Mouse (Mus musculus): Measurements from ENCODE around the gene Nhlrc1.
A peak's percentile ranks its signal among the peaks of the same experiment; 100 is the strongest.

Nhlrc1 gene

DNA sequence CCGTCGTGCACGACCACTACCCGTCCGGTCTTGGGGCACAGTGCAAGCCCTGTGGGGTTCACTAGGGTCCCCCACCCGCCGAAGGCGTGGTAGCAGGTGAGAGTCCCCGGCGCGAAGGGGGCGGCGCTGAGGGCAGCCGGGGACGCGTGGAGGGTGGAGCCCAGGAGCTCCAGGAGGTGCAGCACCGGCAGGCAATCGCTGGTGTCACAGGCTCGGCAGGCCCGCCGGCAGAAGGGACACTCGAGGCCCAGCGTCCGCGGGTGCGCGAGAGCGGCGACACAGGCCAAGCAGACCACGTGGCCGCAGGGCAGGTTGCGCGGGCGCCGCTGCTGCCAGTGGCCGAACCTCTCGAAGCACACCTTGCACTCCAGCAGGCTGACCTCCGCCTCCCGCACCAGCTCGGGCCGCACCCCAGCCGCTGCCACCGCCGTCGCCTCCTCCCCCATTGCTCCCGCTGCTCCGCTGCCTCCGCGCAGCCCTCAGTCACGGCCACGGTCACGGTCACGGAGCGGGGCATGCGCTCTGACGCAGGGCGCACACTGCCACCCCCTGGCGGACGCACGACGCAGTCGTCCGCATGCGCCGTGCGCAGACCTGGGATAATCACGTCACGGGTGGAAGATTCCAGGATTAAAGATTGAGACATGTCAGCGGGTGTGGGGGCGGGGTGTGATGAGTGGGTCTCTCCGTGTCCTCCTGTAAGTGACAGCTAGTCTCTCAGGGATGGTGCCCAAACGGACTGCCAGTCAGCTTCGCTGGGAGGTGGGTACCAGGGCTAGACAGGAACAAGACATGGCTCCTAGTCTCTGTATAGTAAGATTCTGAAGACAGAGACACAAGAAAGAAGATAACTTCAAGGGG lies at the start of gene Nhlrc1:
Gene Nhlrc1, minus strand, starts transcription at position 517 of the 861 bp plus-strand sequence.
- peak; percentile 84 for DNase-seq (ENCODE audit: low read depth, low spot score)

DNA sequence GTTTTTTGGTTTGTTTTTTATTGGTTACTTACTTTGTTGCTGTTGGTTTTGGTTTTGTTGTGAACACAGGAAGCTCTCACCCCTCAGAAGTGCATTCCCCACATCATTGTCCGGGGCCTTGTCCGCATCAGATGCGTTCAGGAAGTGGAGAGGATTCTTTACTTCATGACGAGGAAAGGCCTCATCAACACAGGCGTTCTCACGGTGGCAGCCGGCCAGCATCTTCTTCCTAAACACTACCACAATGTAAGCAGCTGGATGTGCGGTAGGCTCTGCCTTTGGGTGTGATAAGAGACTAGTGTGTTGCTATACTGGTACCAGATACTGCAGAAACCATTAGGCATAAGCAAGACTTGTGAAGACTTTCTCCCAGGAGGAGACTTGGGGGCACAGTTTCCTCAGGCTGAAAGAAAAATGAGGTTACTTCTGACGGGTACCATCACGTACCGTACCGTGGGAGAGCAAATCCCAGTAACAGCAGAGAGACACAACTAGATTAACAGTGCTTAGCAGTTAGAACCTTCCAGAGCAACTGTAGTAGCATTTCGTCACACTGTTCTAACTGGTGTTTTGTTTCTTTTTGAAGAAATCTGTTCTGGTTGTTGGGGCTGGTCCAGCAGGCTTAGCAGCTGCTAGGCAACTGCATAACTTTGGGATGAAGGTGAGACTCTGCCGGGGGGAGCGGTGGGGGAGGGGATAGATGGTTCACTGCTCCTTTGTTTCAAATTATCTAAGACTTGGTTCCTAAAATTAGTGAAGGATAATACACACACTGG lies 49.5 kb upstream of the Nhlrc1 start:
- DNase-seq (ENCODE audit: low read depth, low spot score) = no peak

DNA sequence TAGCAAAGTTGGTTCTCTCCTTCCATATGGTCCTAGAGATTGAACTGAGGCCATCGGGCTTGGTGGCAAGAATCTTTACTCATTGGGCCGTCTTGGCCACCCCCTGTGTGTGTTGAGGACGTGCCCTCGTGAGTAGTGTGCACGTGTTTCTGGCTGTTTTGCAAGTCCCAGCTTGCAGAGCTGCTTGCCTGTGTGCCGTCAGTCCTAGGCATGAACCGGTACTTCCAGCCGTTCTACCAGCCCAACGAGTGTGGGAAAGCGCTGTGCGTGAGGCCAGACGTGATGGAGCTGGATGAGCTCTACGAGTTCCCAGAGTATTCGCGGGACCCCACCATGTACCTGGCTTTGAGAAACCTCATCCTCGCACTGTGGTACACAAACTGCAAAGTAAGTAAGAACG lies 48.1 kb upstream of the Nhlrc1 start:
- no peak for DNase-seq (ENCODE audit: low read depth, low spot score)

DNA sequence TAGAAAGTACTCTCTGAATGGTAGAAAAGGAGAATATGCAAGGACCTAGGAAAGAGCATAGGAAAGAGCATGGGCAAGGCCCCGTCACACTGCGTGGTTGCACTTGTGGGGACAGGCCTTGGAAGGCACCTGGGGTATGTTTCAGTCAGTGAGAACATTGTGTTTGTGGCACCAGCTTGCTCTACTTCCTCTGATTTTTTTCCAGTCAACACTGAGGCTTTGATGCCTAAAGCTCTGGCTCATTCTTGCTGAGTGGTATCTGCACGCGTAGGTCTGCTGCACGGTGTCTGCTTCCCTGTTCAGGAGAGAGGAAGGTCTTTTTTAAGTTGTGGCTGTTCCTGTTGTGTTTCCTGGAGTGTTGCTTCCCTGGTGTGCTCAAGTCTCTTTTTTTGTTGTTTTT lies 42.1 kb upstream of the Nhlrc1 start:
- no peak for DNase-seq (ENCODE audit: low read depth, low spot score)

DNA sequence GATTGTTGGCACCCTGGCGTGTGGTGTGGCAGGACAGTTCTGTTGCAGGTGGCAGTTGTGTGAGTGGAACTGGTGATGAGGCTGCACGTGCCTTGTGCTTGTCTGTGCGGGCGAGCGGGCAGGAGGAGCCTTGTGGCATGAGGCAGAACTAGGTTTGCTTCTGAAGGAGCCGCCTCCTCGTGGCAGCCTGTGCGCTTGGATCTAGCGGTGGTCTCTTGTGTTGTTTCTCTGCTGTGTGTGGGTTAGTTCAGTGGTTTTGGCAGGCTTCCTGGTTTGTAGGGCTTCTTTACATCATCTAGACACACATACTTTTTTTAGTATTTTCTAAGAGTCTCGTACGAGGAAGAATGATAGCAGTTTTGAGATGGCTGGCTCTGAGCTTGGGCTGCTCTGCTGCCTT lies 41.5 kb upstream of the Nhlrc1 start:
- peak; percentile 15 for DNase-seq (ENCODE audit: low read depth, low spot score)

DNA sequence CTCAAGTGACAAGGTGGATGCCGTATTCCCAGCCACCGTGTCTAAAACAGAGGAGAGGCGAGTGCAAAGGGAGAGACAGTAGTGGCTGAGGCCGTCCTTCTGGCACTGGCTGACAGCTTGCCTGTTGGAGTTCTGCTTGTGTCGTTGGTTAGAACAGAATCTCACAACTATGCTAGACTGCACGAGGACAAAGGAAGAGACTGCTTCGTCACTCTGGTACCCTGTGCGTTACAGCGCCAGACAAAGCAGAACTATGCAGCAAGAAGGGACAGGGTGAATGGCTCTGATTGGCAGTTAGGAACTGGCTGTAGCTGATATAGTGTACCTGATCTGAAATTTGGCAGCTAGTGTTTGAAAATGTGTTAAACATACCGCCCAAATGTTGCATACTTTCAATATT lies 39.3 kb upstream of the Nhlrc1 start:
- DNase-seq (ENCODE audit: low read depth, low spot score) = no peak

DNA sequence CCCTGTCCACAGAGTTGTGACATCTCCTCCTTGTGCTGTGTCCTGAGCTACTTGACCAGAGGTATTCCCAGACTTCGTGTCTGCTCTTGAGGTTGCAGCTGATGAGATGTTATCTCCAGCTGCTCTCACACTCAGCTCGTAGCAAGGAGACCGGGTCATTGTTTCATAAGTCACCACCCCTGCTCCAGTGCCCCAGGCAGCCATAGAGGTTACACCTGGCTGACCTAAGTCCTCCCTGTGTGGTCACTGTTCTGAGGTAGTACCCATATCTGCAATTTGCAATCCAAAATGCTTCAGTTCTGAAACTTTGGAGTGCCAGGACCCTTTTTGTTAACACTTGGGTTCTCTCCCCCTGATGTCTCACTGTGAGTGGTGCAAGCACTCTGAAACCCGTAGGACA lies 35.4 kb upstream of the Nhlrc1 start:
- no peak for DNase-seq (ENCODE audit: low read depth, low spot score)

DNA sequence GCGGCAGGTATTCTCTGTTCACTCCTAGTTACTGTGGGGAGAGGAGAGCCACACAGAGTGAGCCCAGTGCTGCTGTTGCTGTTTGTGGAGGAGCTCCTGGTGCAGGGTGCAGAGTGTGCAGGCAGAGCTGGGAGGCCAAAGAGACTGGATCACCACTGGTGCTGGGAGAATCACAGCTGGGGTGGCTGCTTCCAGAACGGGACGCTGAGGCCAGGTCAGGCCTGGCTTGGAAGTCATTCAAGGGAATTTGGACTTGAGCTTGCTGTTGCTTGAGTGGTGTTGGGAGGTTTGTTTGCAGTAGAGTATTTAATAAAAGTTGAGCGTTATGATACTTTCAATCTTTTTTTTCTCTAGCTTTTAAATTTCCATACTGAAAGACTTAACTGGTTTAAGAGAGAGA lies 33.3 kb upstream of the Nhlrc1 start:
- DNase-seq (ENCODE audit: low read depth, low spot score) = no peak

DNA sequence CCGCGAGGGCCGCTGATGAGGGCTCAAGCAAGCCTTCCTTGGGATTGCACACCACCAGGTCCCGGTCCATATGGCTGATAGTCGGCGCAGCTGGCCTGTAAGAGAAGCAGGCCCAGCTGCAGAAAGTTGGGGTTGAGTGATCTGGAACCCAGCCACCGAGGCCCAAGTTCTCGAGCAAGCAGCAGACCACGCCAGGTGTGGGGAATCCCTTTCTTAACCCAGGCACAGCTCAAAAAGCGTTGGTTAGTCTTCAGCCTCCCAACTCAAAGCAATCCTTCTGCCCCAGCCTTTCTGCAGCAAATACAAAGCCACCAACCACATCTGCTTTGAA lies 29.9 kb upstream of the Nhlrc1 start, which contains the start of gene Tpmt:
Gene Tpmt, minus strand, starts transcription at position 121 of the 331 bp plus-strand sequence.
- DNase-seq (ENCODE audit: low read depth, low spot score) = no peak

DNA sequence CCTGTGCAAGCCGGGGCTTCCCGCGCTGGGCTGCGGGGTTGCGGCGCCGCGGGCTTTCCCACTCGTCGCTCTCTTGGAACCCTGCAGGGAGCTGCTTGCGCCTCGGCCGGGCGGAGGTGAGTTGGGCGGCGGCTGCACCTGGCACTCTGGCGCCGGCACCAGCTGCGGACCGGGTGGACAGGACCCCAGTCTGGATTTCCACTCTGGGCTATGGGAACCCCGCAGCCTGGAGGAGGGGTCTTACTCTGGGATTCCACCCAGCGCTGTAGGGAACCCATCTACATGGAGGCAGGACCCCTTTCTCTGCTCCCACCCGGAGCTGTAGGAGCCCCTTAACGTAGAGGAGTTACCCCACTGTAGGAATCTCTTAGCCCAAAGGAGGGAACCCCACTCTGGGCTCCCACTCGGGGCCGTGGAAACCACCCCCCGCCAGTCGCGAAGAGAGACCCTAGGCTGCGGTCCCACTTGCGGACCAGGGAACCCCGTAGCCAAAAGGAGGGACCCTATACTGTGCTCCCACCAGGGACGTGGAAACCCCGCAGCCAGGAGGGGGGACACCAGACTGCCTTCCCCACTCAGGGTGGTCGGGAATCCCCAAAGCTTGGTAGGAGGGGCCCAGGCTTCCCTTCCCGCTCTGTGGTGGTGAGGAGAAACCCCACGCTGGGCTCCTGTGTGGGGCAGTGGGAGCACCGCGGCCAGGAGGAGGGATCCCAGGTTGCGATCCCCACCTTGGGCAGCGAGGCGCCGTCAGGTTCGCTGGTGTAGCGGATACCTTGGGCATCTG lies 29.4 kb upstream of the Nhlrc1 start:
- peak; percentile 41 for DNase-seq (ENCODE audit: low read depth, low spot score)

DNA sequence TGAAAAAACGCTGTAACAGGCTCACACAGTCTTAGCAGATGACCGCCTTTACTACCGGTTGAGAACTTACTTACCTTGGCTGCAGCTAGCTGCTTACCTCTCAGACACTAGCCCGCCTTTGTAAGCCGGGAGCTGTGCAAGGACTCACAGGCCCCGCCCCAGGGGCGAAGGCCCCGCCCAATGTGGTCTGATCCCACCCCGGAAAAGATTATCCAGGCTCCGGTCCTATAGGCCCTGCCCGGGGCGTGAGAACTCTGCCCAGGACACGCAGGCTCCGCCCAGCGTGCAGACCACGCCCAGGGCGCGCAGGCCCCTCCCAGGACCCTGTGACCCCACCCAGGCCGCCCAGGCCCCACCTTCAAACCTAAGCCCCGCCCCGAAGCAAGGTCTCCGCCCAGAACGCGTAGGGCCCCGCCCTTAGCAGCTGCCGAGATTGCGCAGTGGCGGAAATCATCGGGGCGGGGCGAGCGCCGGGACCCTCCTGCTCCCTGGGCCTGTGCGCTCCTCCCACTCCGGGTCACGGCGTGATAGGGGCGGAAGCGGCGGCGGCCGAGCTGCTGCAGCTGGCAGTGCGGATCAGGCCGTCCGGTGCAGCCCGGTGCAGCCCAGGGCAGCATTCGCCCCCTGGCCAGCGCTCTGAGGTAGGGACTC lies 28.5 kb upstream of the Nhlrc1 start, which contains the start of gene Kdm1b:
Gene Kdm1b, plus strand, starts transcription at position 470 of the 651 bp plus-strand sequence.
- DNase-seq (ENCODE audit: low read depth, low spot score) = peak; percentile 98

DNA sequence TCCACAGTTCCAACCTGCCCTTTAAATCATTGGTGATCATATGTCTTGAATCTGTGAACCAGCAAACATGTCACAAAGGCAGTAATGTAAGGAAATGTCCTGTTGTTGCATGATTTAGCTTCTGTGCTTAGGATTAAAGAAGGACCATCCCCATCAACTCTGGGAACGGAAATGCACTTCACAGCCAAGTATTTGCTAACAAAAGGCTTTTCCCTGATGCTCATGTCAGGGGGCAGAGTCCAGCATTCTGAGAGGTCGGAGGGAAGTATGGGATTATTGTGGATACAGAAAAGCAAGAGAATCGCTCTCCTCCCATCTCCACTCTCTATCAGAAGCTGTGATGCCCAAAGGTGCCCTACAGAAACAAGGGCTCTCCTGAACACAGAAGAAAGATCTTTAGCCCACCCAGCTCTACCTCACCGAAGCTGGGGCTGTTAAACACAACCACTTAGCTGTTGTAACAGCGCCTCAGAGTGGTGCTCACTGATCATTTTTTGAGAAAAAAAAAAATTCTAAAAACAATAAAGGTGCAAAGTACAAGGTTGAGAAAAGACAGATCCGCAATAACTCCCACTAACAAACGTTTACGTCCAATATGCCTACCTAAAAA lies 27.5 kb upstream of the Nhlrc1 start:
- no peak for DNase-seq (ENCODE audit: low read depth, low spot score)

DNA sequence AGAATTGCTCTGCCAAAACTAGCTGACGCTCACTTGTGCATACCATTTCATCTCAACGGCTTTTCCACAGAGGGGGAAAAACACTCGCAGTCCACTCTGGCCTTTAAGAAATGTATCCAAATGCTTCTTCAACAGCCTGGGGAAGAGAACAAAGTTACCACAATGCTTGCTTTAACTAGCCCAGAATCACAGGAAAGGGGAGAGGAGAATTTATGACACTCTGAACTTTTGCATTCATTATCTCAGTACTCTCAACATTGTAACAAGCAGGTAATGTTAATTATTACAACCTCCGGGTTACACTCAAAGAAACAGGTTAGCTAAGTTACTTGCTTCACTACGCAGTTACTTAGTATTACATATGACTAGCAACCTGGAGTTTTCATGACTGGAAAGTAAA lies 25.4 kb upstream of the Nhlrc1 start:
- DNase-seq (ENCODE audit: low read depth, low spot score) = no peak

DNA sequence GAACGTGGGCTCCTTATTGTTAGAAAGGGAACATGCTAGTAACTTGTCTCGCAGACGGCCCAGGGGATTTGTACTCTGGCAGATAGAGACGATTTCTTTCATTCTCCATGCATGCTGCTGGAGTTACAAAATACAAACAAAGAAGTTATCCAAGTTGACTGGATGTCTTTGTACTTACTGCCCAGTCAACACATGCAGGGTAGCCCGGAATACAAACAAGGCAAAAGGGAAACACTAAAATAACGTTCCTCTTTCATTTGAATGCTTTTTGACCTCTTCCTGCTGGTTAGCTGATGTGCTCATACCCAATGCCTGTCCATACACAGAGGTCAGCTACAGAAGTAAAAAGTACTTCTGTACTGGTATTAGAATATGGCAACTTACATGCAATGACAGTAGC lies 23.3 kb upstream of the Nhlrc1 start:
- DNase-seq (ENCODE audit: low read depth, low spot score) = no peak

DNA sequence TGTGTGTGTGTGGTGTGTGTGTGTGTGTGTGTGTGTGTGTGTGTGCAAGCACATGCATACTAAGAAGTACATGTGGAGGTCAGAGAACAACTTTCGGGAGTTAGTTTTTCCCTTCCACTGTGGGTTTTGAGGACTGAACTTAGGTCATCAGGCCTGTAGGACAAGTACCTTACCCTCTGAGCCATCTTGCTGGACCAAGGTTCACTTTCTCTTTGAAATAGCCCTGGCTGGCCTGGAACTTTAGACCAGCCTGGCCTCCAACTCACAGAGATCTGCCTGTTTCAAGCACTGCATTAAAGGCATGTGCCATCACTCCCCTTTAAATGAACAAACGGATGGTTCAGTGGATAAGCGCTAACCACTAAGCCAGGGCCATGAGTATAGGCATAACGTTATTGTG lies 19.0 kb upstream of the Nhlrc1 start:
- DNase-seq (ENCODE audit: low read depth, low spot score) = no peak

DNA sequence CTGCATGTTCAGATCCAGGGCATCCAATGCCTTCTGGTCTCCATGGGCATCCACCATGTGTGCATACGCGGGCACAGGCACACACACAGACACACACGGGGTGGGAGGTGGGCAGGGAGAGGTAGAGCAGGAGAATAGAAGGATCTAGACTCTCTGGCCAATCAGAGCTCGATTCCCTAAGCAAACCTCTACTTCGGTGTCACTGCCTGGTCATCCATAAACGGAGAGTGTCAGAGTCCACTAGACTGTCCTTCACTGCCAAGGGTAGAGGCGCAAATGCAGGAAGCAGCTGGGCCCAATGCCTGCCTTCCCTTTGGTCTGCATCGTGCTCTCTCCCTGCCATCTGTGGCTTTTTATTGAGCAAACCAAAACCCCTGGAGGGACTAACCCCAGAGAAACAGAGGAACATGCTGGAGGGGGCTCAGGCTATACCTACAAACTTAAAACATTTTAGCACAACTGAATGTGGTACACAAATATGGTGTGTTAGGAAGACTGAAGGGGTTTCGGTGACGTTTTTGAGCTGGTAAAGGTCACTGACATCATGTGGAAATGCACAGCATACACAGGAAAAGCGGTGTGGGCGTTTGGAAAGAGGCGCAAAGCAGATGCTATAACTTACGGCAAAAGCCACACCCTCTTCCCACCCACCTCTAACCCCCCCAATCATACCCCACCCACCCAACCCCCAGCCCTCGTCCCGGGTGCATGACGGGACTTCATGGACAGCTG lies 15.9 kb upstream of the Nhlrc1 start:
- peak; percentile 30 for DNase-seq (ENCODE audit: low read depth, low spot score)

DNA sequence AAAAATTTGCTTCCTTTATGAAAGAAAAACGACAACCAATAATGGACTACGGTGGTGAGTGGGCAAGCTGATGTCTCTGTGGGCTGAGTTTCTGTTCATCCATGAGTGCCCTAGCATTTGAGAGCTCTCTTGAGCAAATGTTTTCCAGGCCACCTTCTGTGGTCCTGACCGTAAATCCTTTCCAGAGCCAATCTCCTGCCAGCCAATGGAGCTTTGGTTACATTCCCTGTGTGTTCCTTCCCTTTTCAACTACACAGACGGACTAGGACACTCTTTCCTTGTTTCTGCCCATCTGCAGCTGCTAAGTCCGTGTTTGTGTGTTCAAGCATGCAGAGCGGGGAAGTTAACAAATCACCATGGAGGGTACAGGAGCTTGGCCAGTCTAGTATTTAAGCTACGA lies 6.1 kb upstream of the Nhlrc1 start:
- no peak for DNase-seq (ENCODE audit: low read depth, low spot score)

DNA sequence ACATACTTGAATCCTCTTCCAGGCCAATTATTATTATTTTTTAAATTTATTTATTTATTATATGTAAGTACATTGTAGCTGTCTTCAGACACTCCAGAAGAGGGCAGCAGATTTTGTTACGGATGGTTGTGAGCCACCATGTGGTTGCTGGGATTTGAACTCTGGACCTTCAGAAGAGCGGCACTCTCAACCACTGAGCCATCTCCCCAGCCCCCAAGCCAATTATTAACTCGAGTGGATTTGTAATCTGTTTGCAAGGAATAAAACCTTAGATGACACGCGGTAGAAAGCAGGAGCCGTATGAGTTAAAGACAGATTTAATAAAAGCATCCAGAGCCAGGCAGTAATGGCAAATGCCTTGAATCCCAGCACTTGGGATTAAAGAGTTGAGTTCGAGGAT lies 5.1 kb upstream of the Nhlrc1 start:
- no peak for DNase-seq (ENCODE audit: low read depth, low spot score)

DNA sequence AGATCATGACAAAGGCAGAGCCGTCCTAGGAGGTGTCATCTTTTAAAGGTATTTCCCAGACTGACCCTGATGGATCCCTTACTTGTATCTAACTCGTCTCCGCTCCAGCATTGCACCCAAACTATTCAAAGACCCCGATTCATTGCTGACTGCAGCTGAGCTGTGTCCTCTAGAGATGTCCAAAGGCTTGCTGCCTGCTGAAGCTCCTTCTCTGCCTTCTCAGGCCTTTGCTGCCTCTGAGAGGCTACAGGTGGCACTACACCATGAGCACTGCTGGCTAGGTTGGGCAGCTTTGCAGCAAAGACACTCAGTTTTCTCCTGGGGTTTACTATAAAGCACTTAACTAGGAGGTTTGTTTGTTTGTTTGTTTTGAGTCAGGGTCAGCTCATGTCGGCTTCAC lies 2.6 kb upstream of the Nhlrc1 start:
- peak; percentile 19 for DNase-seq (ENCODE audit: low read depth, low spot score)

DNA sequence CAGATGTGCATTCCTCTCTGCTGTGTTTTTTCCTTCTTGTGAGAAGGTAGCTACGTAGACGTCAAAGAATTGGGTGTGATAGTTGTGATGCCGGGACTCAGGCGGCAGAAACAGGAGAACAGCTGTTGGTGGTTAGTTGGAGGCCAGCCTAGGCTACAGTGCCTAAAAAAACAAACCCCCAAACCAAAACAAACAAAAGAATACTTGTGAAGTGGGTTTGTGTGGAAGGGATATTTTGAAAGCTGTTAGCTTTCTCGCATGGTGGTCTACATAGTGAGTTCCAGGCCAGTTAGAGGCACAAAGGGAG lies 498 bp upstream of the Nhlrc1 start:
- no peak for DNase-seq (ENCODE audit: low read depth, low spot score)

DNA sequence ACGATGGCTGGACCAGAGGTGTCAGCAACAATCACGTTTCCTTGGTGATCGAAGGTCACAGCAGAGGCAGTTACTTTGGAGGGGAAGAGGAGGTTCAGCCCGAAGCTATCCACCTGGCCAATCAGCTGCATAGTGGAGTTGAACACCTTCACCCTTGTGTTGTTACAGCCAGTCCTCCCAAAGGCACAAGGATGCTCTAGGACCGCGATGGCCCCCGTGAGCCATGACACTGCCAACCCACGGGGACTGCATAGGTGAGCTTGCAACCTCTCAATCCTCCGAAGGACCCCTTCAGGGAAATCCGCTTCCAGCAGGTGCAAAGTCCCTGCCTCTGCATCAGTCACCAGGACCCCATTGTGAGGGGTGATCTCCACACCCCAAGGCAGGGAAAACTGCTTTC lies 910 bp downstream of the Nhlrc1 start:
- DNase-seq (ENCODE audit: low read depth, low spot score) = no peak

Data from CD4-positive helper T cell, adult 2 months (primary cell).